Mouse (Mus musculus) frontal cortex, postnatal 14 days (tissue): Measurements from ENCODE around the gene Plekhh3.
"Not testable (repeated sequence)": the region's sequence is repeated elsewhere in the genome, so short reads cannot be mapped to it uniquely, and the experiment has no call there.

Source experiments
- DNase-seq, 2 experiments: peaks; one replicate each; pipeline ENCODE4 v3.0.0; 2022; ENCODE audit warnings: low spot score in 2 of 2

Gene Plekhh3

DNA sequence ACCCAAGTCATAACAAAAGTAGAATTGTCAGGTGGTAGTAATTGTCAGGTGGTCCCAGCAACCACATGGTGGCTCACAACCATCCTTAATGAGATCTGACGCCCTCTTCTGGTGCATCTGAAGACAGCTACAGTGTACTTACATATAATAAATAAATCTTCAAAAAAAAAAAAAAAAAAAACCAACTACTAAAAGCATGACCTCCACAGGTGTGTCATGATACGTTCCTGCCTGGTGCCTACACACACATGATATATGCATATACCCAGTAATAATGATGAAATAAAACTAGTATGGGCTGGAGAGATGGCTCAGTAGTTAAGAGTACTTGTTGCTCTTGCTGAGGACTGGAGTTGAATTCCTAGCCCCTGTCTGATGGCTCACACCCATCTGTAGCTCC is 20.1 kb downstream of the Plekhh3 start:
- DNase-seq: no peak

DNA sequence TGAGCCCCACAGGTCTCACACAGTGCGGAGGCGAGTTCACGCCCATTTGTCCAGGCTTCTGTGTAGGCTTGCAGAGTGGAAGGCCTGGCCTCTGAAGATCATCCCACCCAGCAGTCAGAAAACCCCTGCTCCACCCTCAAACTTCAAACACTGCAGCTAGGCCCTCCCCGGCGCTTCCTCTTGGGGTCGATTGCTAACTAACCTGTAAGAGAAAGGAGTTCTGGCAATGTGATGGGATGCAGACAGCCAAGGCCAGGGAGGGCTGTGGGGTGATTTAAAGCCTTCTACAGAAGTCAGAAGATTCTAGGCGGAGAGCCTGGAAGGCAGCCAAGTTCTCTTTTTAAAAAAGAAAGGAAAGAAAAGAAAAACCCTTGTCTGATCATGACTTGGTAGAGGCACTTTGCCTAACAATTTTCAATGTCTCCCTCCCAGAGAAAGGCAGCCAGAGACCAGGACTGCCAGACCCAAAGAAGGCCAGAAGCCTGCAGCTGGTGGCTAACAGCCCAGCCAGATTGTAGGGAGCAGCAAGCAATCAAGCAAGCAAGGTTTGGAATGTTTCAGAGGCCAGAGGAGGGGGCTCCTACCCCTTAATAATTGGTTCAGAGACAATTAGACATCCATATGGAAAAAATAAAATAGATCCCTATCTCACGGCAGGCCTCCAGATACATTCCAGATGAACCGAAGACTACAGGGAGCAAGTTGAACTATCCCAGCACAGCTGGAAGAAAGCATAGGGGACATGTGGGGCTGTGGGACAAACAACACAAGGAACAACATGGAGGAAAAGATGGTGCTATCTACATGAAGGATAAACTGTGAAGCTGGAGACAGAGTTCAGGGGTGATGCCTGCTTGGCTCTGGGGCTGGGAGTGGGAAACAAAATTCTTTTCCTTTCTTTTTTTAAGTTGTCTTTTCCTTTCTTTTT is 21.7 kb downstream of the Plekhh3 start:
- no peak for DNase-seq

DNA sequence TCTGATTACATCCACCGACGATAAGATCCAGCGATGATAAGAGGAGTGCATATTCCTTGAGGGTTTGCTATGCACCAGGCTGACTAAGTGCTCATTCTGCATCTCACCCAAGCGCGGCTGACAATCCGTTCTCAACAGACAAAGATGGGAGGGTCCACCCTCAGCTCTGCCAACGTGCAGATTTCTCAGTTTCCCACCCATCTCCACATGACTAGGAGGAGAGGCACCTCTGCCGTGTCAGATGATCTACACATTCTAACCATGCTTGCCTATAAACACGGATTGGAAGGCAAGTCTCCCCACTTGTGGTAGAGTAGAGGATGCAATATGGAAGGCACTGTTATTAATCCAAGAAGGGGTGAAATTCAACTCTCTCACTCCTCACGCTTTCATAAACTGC is 22.4 kb downstream of the Plekhh3 start:
- no peak for DNase-seq

DNA sequence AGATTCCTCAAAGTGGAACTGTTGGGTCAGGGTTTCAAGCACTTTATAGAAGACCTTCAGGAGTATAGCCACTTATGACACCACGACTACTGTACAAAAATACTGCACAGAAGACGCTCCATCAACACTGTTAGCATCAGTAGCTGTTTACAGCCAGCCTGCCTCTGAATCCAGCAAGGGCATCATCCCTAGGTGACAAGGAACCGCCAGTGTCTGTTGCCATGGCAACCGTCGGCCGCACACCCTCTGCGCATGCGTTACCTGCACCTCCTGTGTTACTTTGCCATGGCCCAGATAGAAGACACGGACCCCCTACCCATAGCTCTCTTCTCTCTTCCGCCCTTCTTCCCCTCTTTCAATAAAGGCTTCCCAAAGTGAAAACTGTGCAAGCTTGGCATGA is 24.8 kb downstream of the Plekhh3 start:
- DNase-seq: no peak

DNA sequence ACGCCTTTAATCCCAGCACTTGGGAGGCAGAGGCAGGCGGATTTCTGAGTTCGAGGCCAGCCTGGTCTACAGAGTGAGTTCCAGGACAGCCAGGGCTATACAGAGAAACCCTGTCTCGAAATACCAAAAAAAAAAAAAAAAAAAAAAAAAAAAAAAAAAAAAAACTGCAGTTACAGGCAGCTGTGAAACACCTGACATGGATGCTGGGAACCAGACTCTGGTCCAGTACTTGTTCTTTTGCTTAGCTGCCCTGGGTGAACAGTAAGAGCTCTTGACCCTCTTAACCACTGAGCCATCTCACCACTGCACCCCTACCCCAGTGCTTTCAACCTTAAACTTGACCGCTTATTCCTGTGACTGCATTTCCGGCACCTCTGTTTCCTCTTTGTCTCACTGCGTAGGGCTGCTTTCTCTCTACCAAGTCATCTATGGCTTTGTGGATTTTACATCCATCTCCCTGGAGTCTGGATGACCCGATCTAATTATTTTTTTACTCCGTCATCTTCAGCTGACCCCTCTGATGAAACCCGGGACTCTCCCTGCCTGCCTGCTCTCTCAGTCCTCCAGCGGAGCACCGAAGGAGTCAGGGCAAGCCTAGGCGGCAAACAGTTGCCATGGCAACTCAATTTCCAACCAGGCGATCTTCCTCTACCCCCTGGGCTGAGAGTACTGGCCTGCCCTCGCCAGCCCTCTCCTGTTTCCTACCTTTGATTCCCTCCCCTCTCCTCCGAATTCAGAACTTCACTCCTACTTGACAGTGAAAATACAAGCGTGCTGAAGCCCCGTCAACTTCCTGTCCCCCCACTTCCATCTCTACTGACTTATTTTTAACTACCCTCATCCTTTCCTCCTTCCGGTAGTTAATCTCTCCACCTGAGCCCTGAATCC is 27.6 kb downstream of the Plekhh3 start:
- no peak for DNase-seq

DNA sequence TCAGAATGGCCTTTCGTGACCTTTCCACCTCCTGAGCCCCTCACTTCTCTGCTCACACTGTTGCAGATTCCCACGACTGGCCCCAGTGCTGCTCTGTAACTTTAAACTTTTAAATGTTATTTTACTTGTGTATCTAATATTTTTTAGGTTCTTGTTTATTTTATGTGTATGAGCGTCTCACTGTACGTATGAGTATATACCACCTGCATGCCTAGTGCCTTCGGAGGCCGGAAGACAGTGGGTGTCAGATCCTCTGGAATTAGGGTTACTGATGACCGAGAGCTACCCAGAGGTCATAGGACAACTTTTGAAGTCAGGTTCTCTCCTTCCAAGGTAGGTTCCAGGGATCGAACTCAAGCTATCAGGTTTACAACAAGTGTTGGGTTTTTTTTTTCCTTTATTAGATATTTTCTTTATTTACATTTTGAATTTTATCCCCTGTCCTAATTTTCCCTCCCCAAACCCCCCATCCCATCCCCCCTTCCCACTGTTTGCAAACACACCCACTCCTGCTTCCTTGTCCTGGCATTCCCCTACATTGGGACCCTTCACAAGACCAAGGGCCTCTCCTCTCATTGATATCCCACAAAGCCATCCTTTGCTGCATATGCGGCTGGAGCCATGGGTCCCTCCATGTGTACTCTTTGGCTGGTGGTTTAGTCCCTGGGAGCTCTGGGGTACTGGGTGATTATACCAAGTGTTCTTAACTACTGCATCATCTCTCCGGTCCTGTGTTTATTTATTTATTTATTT is 28.8 kb downstream of the Plekhh3 start:
- DNase-seq: no peak

DNA sequence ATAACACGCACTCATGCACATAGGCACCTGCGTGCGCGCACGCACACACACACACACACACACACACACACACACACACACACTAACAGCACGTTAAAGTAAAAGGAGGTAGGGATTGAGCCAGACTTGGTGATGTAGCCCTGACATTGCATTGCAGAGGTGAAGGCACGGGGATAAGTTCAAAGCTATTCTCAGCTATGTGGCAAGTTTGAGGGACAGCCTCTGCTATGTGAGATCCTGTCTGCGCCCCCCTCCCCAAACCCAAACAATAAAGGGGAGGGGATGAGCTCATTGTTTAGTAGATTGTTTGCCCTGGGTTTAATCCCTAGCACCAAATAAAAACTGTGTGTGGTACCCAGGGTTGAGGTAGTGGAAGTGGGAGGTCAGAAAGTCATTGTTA is 30.1 kb downstream of the Plekhh3 start:
- DNase-seq: no peak

DNA sequence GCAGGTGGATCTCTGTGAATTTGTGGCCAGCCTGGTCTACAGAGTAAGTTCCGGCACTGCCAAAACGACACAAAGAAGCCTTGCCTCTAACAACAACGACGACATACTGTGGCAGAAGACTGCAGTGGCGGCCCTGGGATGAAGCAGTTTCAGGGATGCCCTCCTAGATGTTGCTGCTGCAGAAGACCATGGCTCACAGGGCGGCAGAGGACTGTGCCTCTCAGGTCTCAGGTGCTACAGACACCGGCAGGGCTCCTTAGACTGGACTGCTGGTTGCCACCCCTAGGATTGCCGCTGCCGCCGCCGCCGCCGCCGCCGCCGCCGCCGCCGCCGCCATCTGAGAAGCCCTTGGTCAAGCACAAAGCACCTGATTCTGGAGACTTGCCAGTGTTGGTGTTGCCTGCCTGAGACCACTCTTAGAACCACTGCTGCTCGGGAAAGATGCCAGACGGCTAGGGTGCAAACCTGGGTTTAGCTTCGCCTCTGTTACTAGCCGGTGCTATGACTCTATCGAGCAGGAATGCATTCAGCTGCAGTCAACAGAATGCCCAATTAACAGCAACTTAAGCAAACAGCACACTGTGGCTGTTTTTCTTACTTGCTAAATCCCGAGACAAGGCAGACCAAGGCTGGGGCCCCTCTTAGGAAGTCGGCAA is 30.9 kb downstream of the Plekhh3 start:
- no peak for DNase-seq

DNA sequence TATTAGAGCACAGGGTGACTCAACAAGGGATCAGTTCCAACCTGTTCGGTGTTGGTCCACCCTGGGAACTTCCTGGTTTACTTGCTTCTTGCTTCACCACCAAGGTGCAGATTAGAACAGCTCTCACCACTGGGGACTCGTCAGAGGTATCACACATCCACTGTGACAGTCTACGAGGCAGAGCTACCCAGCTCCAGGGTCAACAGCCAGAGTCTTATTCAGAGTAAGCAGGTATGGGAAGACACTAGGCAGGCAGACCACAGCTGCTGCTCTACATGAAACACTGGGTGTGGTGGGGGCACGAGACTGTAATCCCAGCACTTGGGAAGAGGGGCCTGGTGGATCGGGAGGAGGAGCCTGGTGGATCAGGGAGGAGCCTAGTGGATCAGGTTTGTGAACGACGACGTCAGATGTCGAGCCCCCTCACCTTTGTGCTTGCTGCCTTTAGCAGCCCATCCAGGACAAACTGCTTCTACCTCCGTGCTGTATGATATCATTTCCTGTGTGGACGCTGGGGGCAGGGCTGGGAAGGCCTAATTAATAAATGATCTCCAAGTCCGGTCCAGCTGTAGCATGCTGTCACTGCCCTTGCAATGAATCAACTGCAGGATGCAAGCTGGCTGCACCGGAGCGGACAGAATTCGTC is 32.5 kb downstream of the Plekhh3 start:
- DNase-seq: no peak

DNA sequence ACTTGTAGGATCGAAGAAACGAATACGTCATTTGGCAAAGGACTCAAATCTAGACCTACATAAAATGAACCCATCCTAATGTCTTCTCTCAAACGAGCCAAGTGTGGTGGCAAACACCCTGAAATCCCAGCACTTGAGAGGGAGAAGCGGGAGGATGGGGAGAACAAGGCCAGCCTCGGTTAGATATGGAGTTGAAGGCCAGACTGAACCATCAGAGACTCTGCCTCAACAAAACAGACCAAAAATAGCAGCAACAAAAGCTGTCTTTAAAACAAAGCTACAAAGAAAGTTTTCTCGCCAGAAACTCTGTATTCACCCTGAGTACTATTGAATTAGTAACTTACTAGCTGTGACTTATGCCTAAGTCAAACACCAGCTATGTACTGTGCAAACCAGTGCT is 34.2 kb downstream of the Plekhh3 start:
- DNase-seq: no peak

DNA sequence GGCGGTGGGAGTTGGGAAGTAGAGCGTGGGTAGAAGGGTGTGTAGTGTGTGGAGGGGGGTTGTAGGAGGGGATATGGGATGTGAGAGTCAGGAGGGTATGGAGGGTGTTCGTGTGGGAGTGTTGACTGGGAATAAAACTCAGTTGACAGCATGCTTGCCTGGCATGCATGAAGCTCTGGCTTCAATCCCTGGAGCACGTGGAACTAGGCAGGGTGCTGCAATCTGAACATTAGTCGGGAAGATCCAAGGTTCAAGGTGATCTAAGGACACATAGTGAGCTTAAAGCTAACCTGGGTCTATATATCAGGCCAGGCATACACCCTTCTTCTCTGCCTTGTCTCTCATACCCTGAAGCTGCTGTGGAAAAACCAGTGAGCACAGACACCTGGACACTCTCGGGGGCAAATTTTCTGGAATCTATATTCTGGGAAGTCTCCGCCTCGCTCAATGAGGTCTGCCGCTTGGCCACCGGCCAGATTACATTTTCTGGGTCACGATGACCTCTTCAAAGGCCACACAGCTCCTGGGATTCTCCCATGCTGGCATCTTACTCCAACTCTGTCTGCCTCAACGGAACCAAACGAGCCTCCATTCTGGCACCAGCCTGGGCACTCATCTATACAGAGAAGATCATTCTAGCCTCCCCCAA is 36.8 kb downstream of the Plekhh3 start:
- no peak for DNase-seq

DNA sequence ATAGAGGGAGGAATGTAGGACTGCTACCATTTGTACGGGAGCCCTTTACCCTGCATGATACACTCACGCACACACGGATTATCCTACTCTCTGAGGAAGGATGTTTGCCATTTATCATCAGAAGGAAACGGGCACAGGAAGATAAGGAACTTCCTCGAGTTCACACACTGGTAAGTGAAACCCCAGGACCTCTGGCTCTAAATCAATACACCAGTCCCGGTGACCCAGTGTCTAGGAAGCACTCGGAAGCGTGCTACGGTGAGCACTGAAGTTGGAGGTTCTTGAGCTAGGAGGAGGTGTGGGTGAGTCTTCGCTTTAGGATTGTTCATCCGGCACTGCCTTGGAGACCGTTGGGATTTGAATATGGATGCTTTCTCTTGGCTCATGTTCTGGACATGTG is 38.1 kb downstream of the Plekhh3 start:
- no peak for DNase-seq

DNA sequence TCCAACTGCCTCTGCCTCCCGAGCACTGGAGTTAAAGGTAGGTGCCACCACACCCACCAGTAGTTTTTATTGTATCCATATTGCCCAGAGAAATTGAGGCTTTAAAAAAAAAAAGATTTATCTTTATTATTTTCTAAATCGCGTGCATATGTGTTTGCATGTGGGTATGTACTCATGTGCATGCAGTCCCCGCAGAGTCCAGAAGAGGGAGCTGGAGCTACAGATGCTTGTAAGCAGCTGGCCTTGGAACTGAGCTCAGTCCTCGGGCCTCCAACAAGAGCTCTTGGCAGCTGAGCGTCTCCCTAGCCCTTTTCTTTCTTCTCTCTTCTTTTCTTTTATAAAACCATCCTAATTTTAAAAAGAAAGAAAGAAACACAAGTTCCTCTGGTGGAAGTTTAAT is 39.5 kb downstream of the Plekhh3 start:
- DNase-seq: no peak

DNA sequence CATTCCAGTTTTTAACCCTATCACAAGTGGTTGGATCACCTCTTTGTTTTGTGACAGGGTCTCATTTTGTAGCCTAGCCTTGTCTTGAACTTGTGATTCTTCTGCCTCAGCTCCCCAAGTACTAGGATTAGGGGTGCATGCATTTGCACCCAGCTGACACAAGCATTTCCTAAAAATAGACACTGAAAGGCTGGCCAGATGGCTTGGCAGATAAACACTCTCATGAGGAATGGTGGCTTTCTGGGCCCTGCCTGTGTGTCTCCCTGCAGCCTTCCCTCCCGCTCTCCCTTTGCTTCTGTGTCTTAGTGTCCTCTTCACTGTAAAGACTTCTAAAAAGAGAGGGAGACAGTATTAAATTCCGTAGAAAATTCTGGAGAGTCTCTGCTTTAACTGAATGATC is 40.0 kb downstream of the Plekhh3 start:
- DNase-seq: no peak

DNA sequence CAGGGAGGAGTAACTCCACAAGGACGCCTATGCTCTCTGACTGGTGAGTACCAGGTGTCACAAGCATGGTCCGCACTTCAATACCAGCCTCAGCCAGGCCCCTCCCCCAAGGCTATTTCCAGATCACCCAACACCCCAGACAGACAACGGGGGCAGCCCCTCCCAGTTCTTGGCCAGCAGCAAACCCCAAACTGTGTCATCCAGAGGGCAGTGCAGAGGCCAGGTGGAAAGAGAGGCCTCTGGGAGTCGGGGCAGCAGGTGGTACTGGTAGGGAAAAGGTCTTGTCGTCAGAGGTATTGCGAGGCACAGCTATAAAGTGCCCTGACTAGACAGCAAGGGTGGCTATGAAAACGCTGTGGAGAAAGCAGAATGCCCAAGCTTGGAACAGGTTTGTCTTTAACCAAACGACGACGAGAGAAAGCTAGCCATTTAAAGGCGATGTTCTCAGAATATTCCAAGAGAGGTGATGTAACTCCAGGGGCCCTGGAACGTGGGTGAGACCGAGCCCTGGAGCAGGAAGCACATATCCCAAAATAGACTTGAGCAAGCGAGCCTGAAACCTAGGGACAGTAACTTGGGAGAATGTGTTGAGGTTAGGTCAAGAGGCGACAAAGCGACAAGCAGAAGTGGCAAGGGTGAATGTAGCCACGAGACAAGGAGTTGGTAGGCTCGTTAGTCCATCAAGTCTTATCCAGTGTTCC is 40.9 kb downstream of the Plekhh3 start:
- no peak for DNase-seq

DNA sequence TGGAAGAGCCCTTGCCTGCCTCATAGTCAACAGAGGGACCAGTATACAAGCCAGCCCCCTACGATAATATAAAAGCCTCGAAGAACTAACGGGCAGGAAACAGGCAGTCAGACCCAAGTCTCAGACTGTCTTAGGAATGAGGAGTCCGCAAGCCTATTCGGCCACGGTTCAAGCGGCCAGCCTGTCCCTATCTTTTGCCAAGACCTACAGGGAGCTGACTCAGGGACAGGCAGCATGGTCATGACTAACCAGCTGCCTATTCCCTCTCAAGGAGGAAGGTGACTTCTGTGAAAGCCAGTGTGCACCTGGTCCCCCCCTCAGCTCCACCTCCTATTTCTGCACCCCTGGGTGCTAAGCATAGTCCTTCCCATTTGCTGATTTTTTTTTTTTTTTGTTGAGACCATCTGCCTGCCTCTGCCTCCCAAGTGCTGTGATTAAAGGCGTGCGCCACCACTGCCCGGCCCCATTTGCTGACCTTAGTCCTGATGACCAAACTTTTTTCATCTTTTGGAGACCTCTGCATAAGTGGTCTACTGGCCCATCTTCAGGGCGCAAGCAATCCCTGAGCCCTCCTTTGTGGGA is 42.1 kb downstream of the Plekhh3 start:
- DNase-seq: no peak

DNA sequence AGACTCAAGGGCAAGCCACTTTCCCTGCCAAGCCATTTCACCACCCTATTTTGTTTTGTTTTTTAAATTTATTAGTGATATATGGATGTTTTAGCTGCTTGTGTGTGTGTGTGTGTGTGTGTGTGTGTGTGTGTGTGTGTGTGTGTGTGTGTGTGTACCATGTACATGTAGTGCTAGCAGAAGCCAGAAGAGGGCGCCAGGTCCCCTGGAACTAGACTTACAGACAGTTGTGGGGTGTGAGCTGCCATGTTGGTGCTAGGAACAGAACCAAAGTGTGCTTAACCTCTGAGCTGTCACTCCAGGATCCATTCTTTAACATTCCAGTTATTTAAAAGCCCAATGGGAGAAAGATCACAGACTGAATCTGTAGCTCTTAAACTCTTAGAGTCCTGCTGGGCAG is 44.1 kb downstream of the Plekhh3 start:
- DNase-seq: no peak

DNA sequence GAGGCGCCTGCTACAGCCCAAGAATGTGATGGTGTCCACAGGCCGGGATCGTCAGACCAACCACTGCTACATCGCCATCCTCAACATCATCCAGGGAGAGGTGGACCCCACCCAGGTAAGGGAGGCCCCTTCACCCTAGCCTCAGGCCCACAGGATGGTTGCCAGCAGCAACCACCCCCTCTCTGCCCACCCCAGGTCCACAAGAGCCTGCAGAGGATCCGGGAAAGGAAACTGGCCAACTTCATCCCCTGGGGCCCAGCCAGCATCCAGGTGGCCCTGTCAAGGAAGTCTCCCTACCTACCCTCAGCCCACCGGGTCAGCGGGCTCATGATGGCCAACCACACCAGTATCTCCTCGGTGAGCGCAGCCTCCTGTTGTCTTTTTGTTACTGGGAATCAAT is 46.1 kb downstream of the Plekhh3 start:
- DNase-seq: not testable (repeated sequence)

DNA sequence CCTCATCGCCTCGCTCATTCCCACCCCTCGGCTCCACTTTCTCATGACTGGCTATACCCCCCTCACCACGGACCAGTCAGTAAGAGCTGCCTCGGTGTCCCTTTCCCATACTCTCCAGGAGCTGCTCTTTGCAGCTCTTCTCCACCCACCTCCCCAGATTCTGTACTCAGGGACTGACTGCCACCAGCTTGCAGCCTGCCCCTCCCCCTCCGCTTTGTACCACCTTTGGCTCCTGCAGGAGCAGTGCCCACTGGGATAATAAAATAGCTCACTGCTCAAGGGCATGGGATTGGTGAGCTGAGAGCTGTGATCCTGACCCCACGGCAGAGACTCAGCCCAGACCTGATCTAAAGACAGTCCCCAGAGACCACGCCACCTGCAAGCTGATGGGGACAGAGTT is 46.7 kb downstream of the Plekhh3 start:
- DNase-seq: not testable (repeated sequence)
